Mouse (Mus musculus) adrenal gland, postnatal 10 days (tissue): ENCODE measurements around the gene Osbpl9. TPM values are rescaled to one million over a fixed set of nuclear protein-coding genes. Genes with fewer than 3 reads are reported as not detected.

Experiments
- DNase-seq: peaks from one replicate; pipeline ENCODE4 v3.0.0; 2021; ENCODE audit warnings: mixed read lengths
- microRNA-seq: library from miRNA; unstranded; fragments of <30 nt; microRNA quantifications from one replicate; pipeline ENCODE4 v1.2.0, GENCODE M21; 2021
- total RNA-seq, 2 experiments: library from RNA; stranded (reverse); gene quantifications; 2 replicates each; pipeline ENCODE4 v1.2.3; 2021

Gene Osbpl9
- total RNA-seq, 2 experiments from 2014 or later: 149 to 153 TPM

GRCm38 (mm10) chr4:109036327-109036726 lies 165.7 kb downstream of the Osbpl9 start:
- DNase-seq: peak; percentile 75

DNA sequence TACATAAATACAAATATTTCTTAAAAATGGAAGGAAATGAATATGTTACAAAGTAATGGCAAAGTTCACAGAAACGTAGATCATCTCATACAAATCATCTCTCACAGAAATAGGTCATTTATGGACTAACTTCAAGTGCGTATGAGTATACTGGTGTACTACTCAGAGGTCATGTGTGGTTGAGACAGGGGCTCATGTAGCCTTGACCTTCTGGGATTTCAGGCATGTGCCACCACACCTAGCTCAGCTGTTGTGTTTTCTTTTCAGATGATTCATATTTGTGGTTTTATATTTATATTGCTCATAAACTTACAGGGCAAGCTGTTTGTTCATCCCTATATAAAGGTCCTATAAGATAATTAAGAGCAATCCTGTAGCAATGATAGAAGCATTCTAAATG lies 171.8 kb downstream of the Osbpl9 start:
- no peak for DNase-seq

- DNase-seq: no peak
Observed at GRCm38 (mm10) chr4:109029857-109030256, 172.2 kb downstream of the Osbpl9 start.

- DNase-seq: no peak
Observed at GRCm38 (mm10) chr4:109026543-109026942, 175.5 kb downstream of the Osbpl9 start.

DNA sequence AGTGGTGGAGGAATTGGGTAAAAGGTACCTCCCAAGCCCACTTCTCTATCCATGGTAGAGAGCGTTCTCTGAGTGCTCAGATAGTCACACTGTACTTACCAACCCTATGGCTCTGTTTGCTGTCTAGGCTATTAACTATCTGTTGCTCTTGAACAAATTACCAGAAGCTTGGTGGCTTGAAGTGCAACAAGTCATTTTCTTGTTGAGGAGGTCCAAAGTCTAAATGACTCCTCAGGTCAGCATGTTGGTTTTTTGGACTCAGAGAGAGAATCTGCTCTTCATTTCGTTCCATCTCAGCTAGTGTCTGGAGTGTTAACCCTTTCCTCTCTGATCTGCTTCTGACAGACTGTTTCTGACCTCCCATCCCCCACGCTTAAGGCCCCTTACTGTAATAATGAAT lies 177.0 kb downstream of the Osbpl9 start:
- no peak for DNase-seq

GRCm38 (mm10) chr4:109021976-109022375 lies 180.1 kb downstream of the Osbpl9 start:
- no peak for DNase-seq

DNA sequence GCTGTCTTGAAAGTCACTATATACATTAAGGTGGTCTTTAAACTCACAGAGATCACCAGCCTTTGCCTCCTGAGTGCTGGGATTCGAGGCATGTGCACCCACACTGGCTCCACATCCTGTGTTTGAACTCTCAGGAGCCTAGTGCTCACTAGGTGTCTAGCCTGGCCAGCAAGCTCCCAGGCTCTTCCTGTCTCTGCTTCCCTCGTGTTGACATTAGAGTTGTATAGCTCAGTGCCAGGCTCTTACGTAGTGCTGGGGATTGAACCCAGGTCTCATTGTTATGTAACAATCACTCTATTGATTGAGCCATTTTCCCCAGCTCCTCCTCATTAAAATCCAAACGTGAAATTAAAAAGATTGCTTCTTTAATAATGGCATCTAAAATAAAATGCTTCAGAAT lies 182.8 kb downstream of the Osbpl9 start:
- no peak for DNase-seq

- no peak for DNase-seq
Observed at GRCm38 (mm10) chr4:109017441-109017840, 184.6 kb downstream of the Osbpl9 start.

- DNase-seq: no peak
Observed at GRCm38 (mm10) chr4:109014091-109014490, 188.0 kb downstream of the Osbpl9 start.

Small RNA genes within 50 kb of the gene (microRNA-seq; reads per million reads assigned to microRNA genes)
- gene Mir761: not detected

Other genes starting within 250 kb of the Osbpl9 start
- 100 to 1,000 TPM in 1 of 2 experiments, 10 to 100 TPM in 1; 97.2 to 109 TPM for gene Nrd1, start 201.6 kb downstream of the Osbpl9 start, total RNA-seq
- gene Calr4, start 32.2 kb upstream of the Osbpl9 start, total RNA-seq: 1 to 10 TPM in 1 of 2 experiments, under 1 TPM in 1; 0.90 to 1.8 TPM
- 10 to 100 TPM; 59.2 to 60.8 TPM for gene Eps15, start 78.0 kb upstream of the Osbpl9 start, total RNA-seq
- 1 to 10 TPM; 5.3 to 5.8 TPM for gene Ttc39a, start 204.4 kb upstream of the Osbpl9 start, total RNA-seq